Mouse (Mus musculus): ENCODE results near the gene 9430015G10Rik. TPM values are rescaled to one million over a fixed set of nuclear protein-coding genes. Genes with fewer than 3 reads are reported as not detected.

Gene 9430015G10Rik
- polyA plus RNA-seq (2015; fragmentation: Nextera tagmentation; extraction: Ambion mirVana), result 6.8 and 9.4 TPM in 2 replicates

GRCm38 (mm10) chr4:156109570-156110331 lies at the start of gene 9430015G10Rik:
TSS of gene 9430015G10Rik (plus strand) at chr4:156109982.

GRCm38 (mm10) chr4:156130436-156130835 lies 20.7 kb downstream of the 9430015G10Rik start, which contains the start of gene Rnf223:
TSS of gene Rnf223 (plus strand) at chr4:156130513.

Other genes starting within 250 kb of the 9430015G10Rik start
- 0.14 and 0.16 TPM in 2 replicates for gene Tas1r3, start 246.6 kb upstream of the 9430015G10Rik start, polyA plus RNA-seq (2015; fragmentation: Nextera tagmentation; extraction: Ambion mirVana)
- gene Cptp, start 240.5 kb upstream of the 9430015G10Rik start, polyA plus RNA-seq (2015; fragmentation: Nextera tagmentation; extraction: Ambion mirVana), result 7.7 and 9.1 TPM in 2 replicates
- gene Ints11, start 240.4 kb upstream of the 9430015G10Rik start, polyA plus RNA-seq (2015; fragmentation: Nextera tagmentation; extraction: Ambion mirVana), result 30.5 and 36.0 TPM in 2 replicates
- gene Pusl1, start 218.2 kb upstream of the 9430015G10Rik start, polyA plus RNA-seq (2015; fragmentation: Nextera tagmentation; extraction: Ambion mirVana), result 26.3 and 34.6 TPM in 2 replicates
- gene Acap3, start 218.2 kb upstream of the 9430015G10Rik start, polyA plus RNA-seq (2015; fragmentation: Nextera tagmentation; extraction: Ambion mirVana), result 10.5 and 15.9 TPM in 2 replicates
- 79.0 and 89.5 TPM in 2 replicates for gene Ube2j2, start 166.2 kb upstream of the 9430015G10Rik start, polyA plus RNA-seq (2015; fragmentation: Nextera tagmentation; extraction: Ambion mirVana)
- gene C1qtnf12, start 147.7 kb upstream of the 9430015G10Rik start, polyA plus RNA-seq (2015; fragmentation: Nextera tagmentation; extraction: Ambion mirVana), result 56.5 and 78.7 TPM in 2 replicates
- 8.5 and 9.4 TPM in 2 replicates for gene B3galt6, start 117.3 kb upstream of the 9430015G10Rik start, polyA plus RNA-seq (2015; fragmentation: Nextera tagmentation; extraction: Ambion mirVana)
- gene Sdf4, start 117.1 kb upstream of the 9430015G10Rik start, polyA plus RNA-seq (2015; fragmentation: Nextera tagmentation; extraction: Ambion mirVana), result 177 and 229 TPM in 2 replicates
- gene Tnfrsf4, start 96.1 kb upstream of the 9430015G10Rik start, polyA plus RNA-seq (2015; fragmentation: Nextera tagmentation; extraction: Ambion mirVana), result 0.80 and 0.94 TPM in 2 replicates
- 1.0 and 1.1 TPM in 2 replicates for gene Tnfrsf18, start 83.8 kb upstream of the 9430015G10Rik start, polyA plus RNA-seq (2015; fragmentation: Nextera tagmentation; extraction: Ambion mirVana)
- gene Ttll10, start 50.6 kb upstream of the 9430015G10Rik start, polyA plus RNA-seq (2015; fragmentation: Nextera tagmentation; extraction: Ambion mirVana), result 0.24 and 0.35 TPM in 2 replicates
- 0.05 and 0.10 TPM in 2 replicates for gene Rnf223, start 20.5 kb downstream of the 9430015G10Rik start, polyA plus RNA-seq (2015; fragmentation: Nextera tagmentation; extraction: Ambion mirVana)
- 19.0 and 27.1 TPM in 2 replicates for gene Agrn, start 87.5 kb downstream of the 9430015G10Rik start, polyA plus RNA-seq (2015; fragmentation: Nextera tagmentation; extraction: Ambion mirVana)
- 17.7 and 22.5 TPM in 2 replicates for gene Isg15, start 90.8 kb downstream of the 9430015G10Rik start, polyA plus RNA-seq (2015; fragmentation: Nextera tagmentation; extraction: Ambion mirVana)
- gene AW011738, start 93.3 kb downstream of the 9430015G10Rik start, polyA plus RNA-seq (2015; fragmentation: Nextera tagmentation; extraction: Ambion mirVana), result 0.99 and 1.5 TPM in 2 replicates
- gene Perm1, start 105.9 kb downstream of the 9430015G10Rik start, polyA plus RNA-seq (2015; fragmentation: Nextera tagmentation; extraction: Ambion mirVana), result 0.16 and 0.48 TPM in 2 replicates
- gene Plekhn1, start 124.9 kb downstream of the 9430015G10Rik start, polyA plus RNA-seq (2015; fragmentation: Nextera tagmentation; extraction: Ambion mirVana), result 7.8 and 11.0 TPM in 2 replicates
- gene Noc2l, start 126.0 kb downstream of the 9430015G10Rik start, polyA plus RNA-seq (2015; fragmentation: Nextera tagmentation; extraction: Ambion mirVana), result 24.8 and 33.7 TPM in 2 replicates
- gene Samd11, start 145.7 kb downstream of the 9430015G10Rik start, polyA plus RNA-seq (2015; fragmentation: Nextera tagmentation; extraction: Ambion mirVana), result 1.8 and 4.0 TPM in 2 replicates
- not detected in 2 replicates for gene Vmn2r-ps159, start 221.1 kb downstream of the 9430015G10Rik start, polyA plus RNA-seq (2015; fragmentation: Nextera tagmentation; extraction: Ambion mirVana)

Measured in adrenal gland, postnatal 0 days (tissue).